Mouse (Mus musculus): ENCODE measurements at regions not wholly inside any gene's neighbourhood (a gene's known extent, or its start where the extent isn't known, plus 50 kb on each side); places are given as distances from the start of the nearest gene placed in this dataset.

DNA sequence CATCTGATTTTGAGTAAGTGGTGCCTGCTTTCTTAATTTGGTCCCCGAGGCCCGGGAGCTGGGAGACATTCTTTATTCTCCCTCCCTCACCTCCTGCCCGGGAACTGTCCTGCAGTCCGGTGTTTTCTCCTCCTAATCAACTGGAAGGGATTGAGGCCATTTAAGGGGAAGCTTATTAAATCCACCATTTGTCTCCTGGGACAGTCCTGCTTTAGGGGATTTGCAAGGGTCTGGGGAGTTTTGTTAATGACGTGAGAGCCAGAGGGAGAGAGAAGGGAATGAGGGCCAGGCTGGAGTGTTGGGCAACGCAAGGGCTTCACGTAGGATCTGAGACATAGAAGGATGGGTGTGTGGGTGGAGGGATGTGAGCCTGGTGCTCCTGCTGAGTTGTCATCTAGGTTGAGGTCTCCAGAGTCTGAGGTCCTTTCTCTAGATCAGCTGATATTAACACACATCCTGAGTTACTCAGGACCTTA, 444.6 kb downstream of the Cd83 start:
- POLR2A ChIA-PET: interaction anchor here in 1 of 4 experiments (0.9 to 1.5 kb wide), 3 partner anchors 18 to 293 kb away, joined by 3 to 4 read pairs (median 3); no protein-coding TSS in a partner anchor
- CTCF ChIA-PET: no interaction called here

DNA sequence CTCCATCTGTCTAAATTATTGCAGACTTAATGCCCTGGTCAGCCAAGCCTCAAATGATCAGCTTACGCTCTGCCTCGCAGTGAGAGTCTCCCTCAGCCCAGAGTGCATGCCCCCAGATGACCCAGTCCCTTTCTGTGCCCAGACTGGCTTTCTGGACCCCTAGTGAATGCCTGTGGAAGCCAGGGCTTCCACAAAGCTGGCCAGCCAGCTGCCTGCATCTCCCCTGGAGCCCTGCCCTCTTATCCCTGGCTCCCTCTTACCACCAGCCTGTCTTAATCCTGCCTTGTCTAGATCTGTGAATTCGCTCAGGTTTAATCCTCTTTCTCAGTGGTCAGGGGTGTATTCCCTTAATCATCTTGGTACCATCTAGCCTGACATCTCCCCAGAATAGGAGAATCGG, 446.8 kb downstream of the Cd83 start:
- CTCF ChIA-PET: no interaction called here
- POLR2A ChIA-PET: interaction anchor here in 2 of 4 experiments (0.6 to 1.7 kb wide), 4 partner anchors 10 to 209 kb away, joined by 3 to 6 read pairs (median 4); no protein-coding TSS in a partner anchor

DNA sequence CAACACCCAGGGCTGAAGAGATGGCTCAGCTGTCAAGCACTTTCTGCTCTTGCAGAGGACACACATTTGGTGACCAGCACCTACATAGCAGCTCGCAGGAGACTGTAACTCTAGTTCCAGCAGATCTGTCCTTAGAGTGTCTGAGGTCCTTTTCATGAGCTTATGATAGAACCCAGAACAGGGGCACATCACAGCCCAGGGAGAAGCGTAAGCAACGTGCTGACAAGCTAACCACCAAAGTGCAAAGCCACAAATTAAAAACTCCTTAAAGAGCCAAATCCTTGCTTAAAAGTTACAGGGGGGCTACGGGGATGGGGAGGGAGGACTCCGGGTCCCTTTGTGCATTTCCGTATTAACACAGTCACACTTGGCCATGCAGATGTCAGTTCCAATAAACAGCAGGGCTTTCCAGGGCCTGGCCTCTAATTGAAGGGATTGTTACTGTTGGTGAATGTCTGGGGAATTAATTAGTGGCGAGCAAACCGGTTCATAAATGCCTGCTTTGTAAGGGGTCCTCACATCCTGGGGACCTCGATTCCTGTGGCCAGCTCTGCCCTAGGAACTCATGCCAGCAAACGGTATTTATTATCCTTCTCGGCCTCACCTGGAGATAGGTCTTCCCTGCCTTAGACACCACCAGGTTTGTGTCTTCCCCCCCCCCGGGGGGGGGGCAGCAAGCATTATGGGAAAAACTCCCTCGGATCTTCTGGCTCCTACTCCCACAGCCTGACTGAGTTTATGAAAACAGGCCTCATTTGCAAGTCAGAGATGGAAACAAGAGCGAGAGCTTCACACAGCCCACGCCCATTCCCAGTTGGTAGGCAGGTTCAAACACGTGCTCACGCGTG, 447.5 kb downstream of the Cd83 start:
- POLR2A ChIA-PET: interaction anchor here in 2 of 4 experiments (0.6 to 1.7 kb wide), 7 partner anchors 11 to 514 kb away, joined by 3 to 6 read pairs (median 4); no protein-coding TSS in a partner anchor
- CTCF ChIA-PET: no interaction called here

DNA sequence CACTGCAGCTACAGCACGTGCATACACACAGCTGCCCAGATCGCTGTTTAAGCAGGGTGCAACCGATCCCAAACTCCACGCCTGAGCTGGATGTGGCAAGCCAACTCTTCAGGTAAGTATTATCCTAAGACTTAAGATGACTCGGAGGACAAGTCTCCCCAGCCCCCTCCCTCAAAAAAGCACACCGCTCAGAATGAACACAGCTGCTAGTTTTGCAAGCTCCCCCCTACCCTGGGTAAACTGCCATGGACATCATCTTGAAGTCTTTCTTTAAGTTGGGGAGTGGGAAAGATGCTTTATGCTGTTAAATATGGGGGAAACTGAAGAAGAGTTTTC, 448.1 kb downstream of the Cd83 start:
- ChIA-PET POLR2A (interaction anchor here in 2 of 4 experiments (0.6 to 1.7 kb wide), 6 partner anchors 11 to 514 kb away, joined by 3 to 6 read pairs (median 4); no protein-coding TSS in a partner anchor), CTCF (no interaction called here)

DNA sequence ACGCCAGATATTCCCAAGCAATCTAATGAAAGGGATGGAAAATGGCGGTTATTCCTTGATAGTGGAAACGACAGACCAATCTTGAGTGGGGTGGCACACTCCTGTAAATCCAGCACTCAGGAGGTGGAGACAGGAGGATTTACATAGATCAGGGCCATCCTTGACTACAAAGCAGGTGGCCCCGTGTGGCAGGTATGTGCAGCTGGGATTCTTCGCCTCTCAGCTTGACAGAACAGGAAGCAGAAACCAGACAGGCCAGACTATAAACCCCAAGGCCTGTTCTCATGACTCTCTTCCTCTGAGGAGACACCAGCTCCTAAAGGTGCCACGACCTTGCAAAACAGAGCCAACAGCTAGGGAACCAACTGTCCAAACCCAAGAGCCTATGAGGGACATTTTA, 449.7 kb downstream of the Cd83 start:
- POLR2A ChIA-PET: interaction anchor here in 1 of 4 experiments (0.5 kb wide), 1 partner anchor 107 kb away, joined by 3 read pairs; no protein-coding TSS in a partner anchor
- CTCF ChIA-PET: no interaction called here

DNA sequence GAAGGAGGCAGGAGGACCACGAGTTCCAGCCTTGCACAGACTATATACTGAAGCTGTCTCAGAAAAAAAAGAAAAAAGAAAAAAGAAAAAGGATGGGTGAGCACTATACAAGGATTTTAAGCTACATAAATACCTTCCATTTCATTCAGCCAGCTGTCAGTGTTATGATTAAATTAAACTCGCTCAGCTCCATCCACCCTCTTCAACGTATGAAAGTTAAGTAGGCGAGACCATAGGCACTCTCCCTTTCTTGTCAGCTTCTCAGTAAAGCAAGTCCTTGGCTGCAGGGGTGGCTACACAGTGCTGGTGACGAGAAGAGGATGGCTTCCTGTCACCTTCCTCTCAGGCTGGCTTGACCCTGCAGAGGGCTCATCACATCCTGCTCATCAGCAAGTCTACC, 450.7 kb downstream of the Cd83 start:
- POLR2A ChIA-PET: interaction anchor here in 1 of 4 experiments (0.6 to 0.8 kb wide), 2 partner anchors 11 to 269 kb away, joined by 3 read pairs; no protein-coding TSS in a partner anchor
- CTCF ChIA-PET: no interaction called here

DNA sequence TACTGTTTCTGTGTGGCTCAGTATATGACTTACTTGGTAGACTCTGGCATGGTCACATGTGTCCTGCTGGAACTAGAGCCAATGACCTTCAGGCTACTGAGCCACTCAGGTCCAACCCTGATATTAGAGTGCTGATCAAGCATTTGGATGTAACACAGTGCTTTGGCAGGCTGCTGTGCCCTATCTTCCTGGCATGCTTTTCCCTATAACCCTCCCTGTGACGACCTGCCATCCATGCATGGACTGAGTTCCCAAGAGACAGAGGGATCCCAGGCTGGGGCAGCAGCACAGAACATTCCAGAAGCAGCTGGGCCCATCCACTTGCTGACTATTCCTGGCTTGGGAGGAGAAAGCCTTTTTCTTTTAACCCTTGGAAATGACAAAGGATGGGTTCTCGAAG, 451.4 kb downstream of the Cd83 start:
- ChIA-PET CTCF (no interaction called here), POLR2A (interaction anchor here in 1 of 4 experiments (1.0 kb wide), 1 partner anchor 11 kb away, joined by 3 read pairs; no protein-coding TSS in a partner anchor)

DNA sequence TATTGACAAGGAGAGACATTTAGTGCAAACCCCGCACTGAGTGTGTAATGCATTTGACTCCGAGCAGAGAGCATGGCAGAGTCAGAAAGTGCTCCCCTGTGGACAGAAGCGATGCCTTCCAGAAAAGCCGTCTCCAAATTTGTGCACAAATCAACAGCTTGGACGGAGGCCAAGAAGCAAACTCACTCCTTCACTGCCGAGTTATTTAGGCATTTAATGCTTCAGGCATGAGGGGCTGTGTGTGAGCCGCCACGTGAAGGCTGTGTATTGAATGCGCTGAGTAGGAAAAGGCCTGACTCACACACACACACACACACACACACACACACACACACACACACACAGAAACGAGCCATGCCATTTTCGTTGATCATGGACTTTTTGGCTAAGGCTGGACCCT, 453.7 kb downstream of the Cd83 start:
- CTCF ChIA-PET: no interaction called here
- POLR2A ChIA-PET: no interaction called here

DNA sequence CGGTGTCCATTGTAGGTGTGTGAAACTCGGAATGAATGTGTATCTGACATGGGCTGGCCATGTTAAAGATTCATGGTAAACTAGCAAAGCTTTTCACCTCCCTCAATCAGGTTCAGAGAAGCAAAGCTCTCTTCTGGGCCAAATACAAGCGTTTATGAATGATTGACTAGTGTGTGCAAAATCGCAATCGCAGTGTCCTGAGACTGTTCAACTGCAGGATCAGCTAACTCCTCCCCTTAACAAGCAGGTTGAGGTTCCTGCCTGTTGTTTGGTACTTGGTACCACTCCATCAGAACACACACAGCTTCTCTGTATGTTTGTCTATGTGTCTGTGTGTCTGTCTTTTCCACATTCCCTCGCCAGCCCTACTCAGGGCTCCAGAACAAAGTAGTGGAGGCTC, 458.6 kb downstream of the Cd83 start:
- POLR2A ChIA-PET: no interaction called here
- CTCF ChIA-PET: no interaction called here

DNA sequence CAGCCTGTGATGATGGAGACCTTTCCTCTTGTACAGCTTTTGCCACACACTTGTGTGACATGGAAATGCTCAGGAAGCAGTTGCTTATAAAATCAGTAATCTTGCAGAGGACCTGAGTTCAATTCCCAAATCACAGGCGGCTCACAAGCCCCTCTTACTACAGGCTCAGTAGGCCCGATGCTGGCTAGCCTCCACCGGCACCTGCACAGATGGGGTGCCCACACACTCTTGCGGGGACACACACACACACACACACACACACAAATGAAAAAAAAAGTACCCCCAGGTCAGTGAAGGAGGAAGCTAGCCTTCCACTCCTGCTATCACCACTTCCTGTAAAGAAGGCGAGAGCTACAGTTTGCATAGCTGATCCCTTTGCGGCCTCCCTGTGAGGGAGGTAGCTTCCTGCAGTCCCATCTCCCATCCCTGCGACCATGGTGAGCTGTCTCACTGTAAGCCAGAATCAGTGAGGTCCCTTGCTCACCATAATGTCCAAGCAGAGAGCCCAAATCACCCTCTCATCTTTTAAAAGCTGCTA, 462.2 kb downstream of the Cd83 start:
- POLR2A ChIA-PET: interaction anchor here in 3 of 4 experiments (0.6 to 0.9 kb wide), 3 partner anchors 11 to 475 kb away, joined by 3 to 4 read pairs (median 3); no protein-coding TSS in a partner anchor
- CTCF ChIA-PET: interaction anchor here in 1 of 4 experiments (0.6 kb wide), 1 partner anchor 388 kb away, joined by 3 read pairs; no protein-coding TSS in a partner anchor

DNA sequence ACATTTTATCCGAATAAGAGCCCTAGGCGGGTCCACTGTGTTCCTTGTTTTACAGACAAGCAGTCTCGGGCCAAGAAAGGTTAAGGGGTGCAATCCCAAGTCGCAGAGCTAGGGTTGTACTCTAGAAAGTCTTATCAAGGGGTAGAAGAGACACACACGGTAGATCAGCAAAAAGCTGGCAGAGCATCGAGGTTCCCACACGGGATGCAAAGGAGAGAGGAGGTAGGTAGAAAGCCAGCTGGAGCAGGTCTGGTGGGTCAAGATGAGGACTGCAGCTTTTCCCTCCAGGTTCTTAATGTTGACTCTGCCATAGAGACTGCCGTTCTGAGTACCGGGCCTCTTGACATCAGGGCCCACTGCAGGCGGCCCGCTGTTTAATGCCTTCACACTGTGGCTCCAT, 463.3 kb downstream of the Cd83 start:
- CTCF ChIA-PET: interaction anchor here in 1 of 4 experiments (0.8 kb wide), 1 partner anchor 42 kb away, joined by 3 read pairs; no protein-coding TSS in a partner anchor
- POLR2A ChIA-PET: interaction anchor here in 2 of 4 experiments (0.6 to 1.3 kb wide), 5 partner anchors 15 to 477 kb away, joined by 3 to 5 read pairs (median 4); no protein-coding TSS in a partner anchor

DNA sequence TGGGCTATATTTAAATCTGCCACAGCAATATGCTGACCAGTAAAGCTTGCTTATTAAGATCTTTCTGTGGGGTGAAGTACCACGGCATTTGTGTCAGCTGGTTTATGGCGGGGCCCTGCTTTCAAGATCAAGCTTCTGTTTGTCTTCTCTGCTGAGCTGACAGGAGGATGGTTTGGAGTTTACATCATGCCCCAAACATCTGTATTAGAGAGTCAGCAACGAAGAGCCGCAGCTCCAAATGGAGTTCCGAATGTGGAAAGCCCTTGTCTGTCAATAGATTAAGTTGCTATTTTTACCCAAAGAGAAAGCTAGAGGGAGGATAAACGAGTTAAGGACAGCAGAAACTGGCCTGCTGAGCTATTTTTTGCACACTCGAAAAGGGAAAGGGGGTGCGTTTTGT, 463.8 kb downstream of the Cd83 start:
- POLR2A ChIA-PET: interaction anchor here in 2 of 4 experiments (0.5 to 1.3 kb wide), 5 partner anchors 10 to 118 kb away, joined by 3 to 5 read pairs (median 3); no protein-coding TSS in a partner anchor
- CTCF ChIA-PET: no interaction called here

DNA sequence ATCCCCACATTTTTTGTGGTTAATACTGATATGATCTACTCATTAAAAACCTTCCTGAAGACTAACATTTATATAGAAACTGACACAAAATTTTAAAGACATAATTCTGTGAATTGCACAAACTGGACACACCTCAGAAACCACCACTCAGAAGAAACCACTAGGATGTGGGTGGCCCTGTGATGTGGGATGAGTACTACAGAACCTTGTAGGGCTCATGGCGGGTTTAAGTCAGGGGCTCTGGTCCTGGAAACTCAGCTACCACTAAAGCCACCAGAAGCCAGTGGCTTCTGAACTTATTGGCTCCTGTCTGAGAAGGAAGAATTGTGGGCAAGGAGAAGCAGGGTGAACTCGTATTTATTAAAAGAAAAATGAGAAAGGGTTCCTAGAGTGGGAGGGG, 464.5 kb downstream of the Cd83 start:
- CTCF ChIA-PET: no interaction called here
- POLR2A ChIA-PET: interaction anchor here in 2 of 4 experiments (0.5 to 0.9 kb wide), 2 partner anchors 9 to 41 kb away, joined by 3 to 4 read pairs; no protein-coding TSS in a partner anchor

DNA sequence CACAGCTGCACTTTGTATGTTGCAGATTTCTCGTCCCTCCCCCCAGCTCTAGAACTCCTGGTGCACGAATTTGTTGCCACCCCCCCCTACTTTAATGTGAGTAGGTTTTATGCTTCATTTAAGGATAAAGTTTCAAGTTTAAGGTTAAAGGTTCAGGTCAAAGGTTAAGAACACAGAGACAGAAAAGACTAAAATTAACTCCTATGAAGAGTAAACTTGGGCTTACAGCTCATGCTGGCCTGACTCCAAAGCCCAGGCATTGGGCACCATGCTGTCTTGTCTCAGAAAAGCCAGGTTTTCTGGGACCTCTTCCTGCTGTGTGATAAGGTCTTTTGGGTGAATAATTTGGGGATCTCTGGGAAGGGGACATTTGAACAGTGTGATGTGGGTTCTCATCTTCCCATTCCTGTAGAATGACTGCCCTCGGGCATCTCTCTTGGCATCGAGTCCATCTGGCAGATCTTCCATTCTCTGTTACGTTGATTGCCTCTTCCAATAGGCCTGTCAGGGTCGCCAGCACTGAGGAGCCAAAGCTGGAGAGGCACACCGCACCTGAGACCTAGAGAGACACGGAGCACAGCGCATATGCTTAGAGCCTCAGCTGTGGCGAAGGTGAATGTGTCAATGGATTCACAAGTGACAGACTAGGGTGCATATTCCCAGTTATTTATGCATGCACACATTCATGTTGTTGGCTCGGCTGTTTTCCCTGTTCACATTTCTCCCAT, 466.1 kb downstream of the Cd83 start:
- ChIA-PET CTCF (no interaction called here), POLR2A (no interaction called here)

DNA sequence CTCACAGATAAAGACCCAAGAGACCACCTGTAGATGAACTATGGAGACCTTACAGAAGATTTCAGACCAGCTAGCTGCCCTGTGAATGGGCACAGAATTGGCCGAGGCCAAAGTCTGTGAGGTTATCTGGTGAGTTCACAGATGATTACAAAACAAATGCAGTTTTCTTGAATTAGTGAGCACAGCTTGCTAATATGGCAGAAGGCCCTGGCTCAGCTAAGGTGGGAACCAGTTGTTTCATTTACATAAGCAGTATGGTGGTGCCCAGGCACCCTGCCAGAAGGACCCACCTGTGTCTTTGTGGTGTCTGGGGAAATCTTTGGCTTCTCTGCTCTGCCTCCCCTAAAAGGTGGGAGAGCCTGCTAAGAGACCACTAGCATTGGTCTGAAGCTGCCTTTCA, 466.9 kb downstream of the Cd83 start:
- POLR2A ChIA-PET: no interaction called here
- CTCF ChIA-PET: no interaction called here

DNA sequence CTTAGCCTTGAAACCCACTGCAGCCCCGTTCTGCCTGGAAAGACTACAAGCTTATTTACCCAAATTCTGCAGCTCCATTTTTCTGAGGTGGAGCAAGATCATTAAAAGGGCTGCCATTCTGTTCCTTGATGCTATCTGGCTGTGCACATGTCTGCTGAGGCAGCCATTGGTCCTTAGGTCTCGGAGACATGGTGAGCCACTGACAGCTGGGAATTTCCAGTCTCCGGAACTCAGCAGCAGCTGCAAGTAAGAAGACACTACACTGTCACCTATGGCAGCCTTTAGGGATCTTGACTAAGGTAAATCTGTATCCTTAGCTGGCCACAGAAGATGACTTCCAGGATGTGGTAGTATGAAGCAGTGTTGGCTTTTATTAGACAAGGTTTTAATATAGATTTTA, 467.9 kb downstream of the Cd83 start:
- POLR2A ChIA-PET: no interaction called here

DNA sequence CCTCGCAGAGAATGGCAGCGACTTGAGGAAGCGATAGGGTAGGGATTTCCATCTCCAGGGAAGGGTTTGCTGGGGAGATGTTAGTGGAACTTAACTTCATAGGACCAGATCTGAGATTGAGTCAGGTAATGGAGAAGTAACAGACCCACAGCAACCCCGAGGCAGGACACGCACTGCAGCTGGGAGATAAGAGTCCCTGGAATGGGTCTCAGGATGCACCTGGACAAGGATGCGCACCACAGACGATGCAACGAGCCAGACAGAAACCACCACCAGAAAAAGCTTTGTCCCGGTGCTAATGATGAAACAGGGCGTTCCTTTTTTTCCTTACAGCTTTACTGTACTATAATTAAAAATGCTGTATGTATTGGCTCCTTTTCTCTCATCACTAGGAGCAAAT, 470.9 kb upstream of the Jarid2 start:
- POLR2A ChIA-PET: interaction anchor here in 1 of 4 experiments (1.2 kb wide), 1 partner anchor 10 kb away, joined by 3 read pairs; no protein-coding TSS in a partner anchor

More for the DNA sequence above, 467.9 kb downstream of the Cd83 start:
- CTCF ChIA-PET: no interaction called here

DNA sequence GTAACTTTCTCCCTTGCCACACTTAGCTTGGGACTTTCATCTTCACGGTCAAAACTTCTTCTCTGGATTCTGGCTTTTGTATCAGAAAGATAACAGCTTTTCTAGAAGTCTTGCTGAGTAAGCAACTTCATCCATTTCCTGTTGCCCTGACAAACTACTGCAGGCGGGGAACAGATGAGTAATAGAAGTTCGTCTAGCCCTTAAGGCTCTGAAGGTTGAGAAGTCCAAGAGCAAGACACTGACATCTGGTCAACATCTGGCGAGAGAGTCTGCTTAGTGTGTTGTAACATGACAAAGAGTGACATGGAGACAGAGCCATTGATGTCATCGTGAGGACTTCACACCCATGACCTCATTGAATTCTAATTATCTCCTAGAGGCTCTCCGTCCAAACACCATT, 469.2 kb upstream of the Jarid2 start:
- CTCF ChIA-PET: no interaction called here
- POLR2A ChIA-PET: no interaction called here

More for the DNA sequence above, 470.9 kb upstream of the Jarid2 start:
- CTCF ChIA-PET: no interaction called here

DNA sequence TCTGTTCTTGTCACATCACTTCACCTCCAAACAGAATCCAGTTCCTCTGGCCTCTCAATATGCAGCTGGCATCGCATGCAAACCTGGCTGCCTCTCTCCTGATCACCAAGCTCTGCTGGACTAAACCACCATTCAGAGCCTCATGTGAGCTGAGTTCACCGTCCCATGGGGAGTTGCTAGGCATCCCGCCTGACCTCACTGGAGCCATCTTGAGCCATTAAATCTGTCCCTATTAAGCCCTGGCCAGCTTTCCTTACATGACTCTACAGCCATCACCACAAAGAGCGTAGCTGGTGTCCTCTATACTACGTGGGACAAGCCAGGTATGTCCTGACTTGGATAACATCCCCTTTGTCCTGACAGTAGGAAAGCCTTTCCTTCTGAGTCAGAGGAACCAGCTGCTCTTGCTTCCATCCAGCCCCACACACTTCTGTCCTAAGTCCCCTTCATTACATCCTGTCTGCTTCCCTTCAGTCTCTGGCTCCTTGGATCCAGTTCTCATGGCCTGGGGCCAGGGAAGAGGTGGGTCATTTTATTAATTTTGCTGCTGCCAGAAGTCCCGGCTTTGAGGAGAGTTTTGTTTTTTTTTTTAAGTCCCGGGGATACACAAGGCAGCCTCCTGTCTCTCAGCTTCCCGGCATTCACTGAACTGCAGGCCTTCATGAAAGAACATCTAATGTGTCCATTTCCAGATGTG, 468.5 kb upstream of the Jarid2 start:
- POLR2A ChIA-PET: interaction anchor here in 2 of 4 experiments (0.5 to 0.6 kb wide), 3 partner anchors 28 to 473 kb away, joined by 3 to 4 read pairs (median 3); no protein-coding TSS in a partner anchor
- CTCF ChIA-PET: interaction anchor here in 1 of 4 experiments (0.6 kb wide), 1 partner anchor 467 kb away, joined by 3 read pairs; no protein-coding TSS in a partner anchor
